Mouse (Mus musculus): Measurements from ENCODE around the gene Tmem26. TPM values are rescaled to one million over a fixed set of nuclear protein-coding genes. Genes with fewer than 3 reads are reported as not detected.

The Tmem26 gene
- polyA plus RNA-seq, 1 experiment, result 2.1 TPM

DNA sequence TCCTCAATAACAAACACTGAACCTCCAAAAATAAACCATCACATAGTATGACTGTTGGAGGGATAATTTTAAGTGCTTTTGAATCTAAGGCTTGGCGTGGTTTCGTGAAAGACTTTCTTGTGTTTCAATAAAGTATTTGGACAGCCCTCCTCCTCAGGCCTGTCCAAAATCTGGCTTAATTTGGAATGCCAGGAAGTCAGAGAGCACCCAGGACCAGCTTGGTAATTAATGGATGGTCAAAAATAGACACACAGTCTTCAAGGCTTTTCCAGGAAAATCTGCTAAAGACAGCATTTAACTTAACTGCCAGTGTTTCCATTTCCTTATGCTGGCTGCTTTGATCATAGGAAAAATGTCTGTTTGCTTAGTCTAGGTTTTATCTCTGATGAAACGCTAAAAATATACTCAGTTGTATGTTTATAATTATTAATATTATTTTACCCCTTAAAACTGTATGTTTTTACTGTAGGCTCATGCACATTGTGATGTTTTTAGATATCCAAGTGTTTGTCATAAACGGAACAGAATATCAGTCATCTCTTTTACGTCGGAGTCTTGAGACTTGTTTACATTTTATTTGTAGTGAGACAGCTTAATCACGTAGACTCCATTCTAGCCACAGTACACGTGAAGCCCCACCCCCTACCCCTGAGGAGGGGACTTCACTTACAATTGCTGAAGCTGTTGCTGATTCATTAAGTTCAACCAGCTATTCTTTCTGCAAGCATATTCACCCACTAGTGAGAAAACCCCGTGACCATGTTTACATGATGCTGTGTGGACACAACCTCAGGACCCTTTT is 57.8 kb downstream of the Tmem26 start:
- TF ChIP-seq CTCF (IDR thresholded peaks at IDR 0.05; ENCODE audit: control insufficient read depth, insufficient read depth, low read length), result no peak
- no peak for TF ChIP-seq POLR2A (IDR thresholded peaks at IDR 0.05; ENCODE audit: borderline replicate concordance, control insufficient read depth, low read depth, low read length)
- 71% methylated on average over 9 of the region's 9 CpGs for WGBS
- no peaks in the 10 kb centered on the region for H3K4me1 ChIP-seq (ENCODE audit: control insufficient read depth, insufficient read depth, low read length)

DNA sequence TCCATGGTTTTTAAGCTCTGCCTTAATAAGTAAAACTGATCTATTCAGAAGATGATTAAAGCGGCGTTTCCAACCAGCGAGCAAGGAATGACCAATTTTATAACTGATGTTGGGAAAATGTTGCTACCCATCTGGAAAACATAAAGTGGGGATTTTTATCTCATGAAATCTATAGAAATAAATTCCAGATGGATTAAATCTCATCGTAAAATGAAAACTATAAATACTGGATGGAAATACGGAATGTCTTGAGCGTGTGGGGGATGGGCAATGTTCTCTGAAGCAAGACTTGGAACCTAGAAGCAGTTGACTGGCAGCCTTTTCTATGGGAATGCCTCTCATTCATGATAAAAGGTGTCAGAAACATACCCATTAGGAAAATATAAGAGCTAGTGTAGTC is 59.3 kb downstream of the Tmem26 start:
- TF ChIP-seq CTCF (IDR thresholded peaks at IDR 0.05; ENCODE audit: control insufficient read depth, insufficient read depth, low read length) (no peak), POLR2A (IDR thresholded peaks at IDR 0.05; ENCODE audit: borderline replicate concordance, control insufficient read depth, low read depth, low read length) (no peak)
- WGBS, result 90% methylated on average over 6 of the region's 6 CpGs
- no peak overlapping the region for H3K4me3 ChIP-seq (replicated peaks; ENCODE audit: control insufficient read depth, low read depth, low read length)
- no peak overlapping the region for H3K27ac ChIP-seq (ENCODE audit: control insufficient read depth, insufficient read depth, low read depth, low read length, poor library complexity)
- H3K4me1 ChIP-seq (ENCODE audit: control insufficient read depth, insufficient read depth, low read length), result no peaks in the 10 kb centered on the region

More for the DNA sequence above, 57.8 kb downstream of the Tmem26 start:
- Histone ChIP-seq H3K4me3 (replicated peaks; ENCODE audit: control insufficient read depth, low read depth, low read length) (no peak overlapping the region), H3K27ac (ENCODE audit: control insufficient read depth, insufficient read depth, low read depth, low read length, poor library complexity) (no peak overlapping the region)

DNA sequence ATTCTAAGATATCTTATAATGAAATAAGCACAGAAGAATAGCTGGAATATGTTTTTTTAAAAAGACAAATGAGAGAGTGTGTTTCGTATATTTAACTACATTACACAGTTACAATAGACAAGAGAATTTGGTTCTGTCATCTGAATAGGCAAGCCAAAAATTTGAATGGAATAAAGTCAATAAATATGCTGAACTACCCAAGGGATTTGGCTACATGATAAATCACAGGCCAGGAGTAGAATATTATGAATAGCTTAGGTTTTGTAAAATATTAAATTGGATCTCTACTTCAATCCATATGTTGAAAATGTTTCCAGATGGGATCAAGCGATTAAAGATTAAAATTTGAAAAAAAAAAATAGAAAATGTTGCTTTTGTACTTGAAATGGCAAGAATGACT is 60.4 kb downstream of the Tmem26 start:
- Histone ChIP-seq H3K4me3 (replicated peaks; ENCODE audit: control insufficient read depth, low read depth, low read length) (no peak overlapping the region), H3K27ac (ENCODE audit: control insufficient read depth, insufficient read depth, low read depth, low read length, poor library complexity) (no peak overlapping the region), H3K4me1 (ENCODE audit: control insufficient read depth, insufficient read depth, low read length) (no peaks in the 10 kb centered on the region)
- no peak for TF ChIP-seq POLR2A (IDR thresholded peaks at IDR 0.05; ENCODE audit: borderline replicate concordance, control insufficient read depth, low read depth, low read length)
- no peak for TF ChIP-seq CTCF (IDR thresholded peaks at IDR 0.05; ENCODE audit: control insufficient read depth, insufficient read depth, low read length)
- 83% methylated on average over 2 of the region's 2 CpGs for WGBS

DNA sequence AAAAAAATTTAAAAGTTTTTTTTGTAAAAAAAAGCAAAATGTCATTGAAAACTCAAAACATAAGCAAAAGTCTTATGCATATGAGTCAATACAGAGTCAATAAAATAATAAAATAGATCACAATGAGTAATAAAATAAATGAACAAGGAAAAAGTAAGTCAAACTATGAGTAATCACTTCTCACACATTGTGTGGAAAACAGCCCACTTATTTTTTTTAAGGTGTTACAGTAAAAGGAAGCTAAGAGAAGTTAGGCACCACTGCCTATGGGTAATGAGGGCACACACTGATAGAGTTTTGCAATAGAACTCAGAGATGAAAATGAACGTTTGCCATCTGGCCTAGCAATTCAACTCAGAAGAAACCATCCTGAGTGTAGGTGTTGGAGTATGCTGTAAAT is 61.0 kb downstream of the Tmem26 start:
- Histone ChIP-seq H3K4me3 (replicated peaks; ENCODE audit: control insufficient read depth, low read depth, low read length) (no peak overlapping the region), H3K27ac (ENCODE audit: control insufficient read depth, insufficient read depth, low read depth, low read length, poor library complexity) (no peak overlapping the region), H3K4me1 (ENCODE audit: control insufficient read depth, insufficient read depth, low read length) (no peaks in the 10 kb centered on the region)
- WGBS, result 59% methylated on average over 1 of the region's 1 CpGs
- no peak for TF ChIP-seq POLR2A (IDR thresholded peaks at IDR 0.05; ENCODE audit: borderline replicate concordance, control insufficient read depth, low read depth, low read length)
- TF ChIP-seq CTCF (IDR thresholded peaks at IDR 0.05; ENCODE audit: control insufficient read depth, insufficient read depth, low read length), result no peak

DNA sequence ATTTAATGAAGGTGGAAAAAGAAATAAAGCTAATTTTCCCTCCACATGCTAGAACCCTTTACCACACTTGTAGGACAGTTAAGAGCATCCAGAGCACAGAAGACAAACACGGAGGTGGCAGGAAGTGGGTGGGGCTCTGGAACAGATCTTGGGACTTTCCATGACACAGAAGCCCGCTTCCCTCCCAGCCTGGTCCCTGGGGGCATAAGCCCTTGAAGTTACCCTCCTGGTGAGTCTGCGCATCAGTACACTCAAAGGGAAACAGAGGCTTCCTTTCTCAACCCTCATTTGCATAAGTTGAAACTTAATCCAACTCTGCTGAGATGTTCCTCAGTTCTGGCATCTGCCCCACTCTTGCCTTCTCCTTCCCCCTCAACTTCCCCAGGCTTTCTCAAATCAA is 72.0 kb downstream of the Tmem26 start:
- WGBS, result 23% methylated on average over 3 of the region's 3 CpGs

DNA sequence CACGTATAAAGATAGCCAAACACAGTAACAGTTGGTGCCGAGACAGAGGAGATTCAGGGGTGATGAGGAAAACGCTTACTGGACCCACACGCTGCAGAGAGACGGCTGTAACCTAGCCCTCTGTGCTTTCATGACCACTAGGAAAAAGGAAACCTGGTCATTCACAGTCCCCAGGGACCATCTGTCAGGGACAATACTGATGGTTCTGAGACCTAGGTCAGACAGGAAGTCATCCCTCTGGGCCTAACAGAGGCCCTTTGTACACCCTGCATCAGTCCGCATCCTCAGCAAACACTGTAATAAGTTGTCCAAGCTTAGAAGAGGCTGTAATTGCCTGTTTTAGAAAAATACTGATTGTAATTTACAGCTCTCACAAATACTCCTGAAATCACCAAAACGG is 76.4 kb downstream of the Tmem26 start:
- WGBS, result 84% methylated on average over 7 of the region's 7 CpGs
- TF ChIP-seq CTCF (IDR thresholded peaks at IDR 0.05; ENCODE audit: control insufficient read depth, insufficient read depth, low read length) (no peak), POLR2A (IDR thresholded peaks at IDR 0.05; ENCODE audit: borderline replicate concordance, control insufficient read depth, low read depth, low read length) (no peak)
- Histone ChIP-seq H3K4me3 (replicated peaks; ENCODE audit: control insufficient read depth, low read depth, low read length) (no peak overlapping the region), H3K27ac (ENCODE audit: control insufficient read depth, insufficient read depth, low read depth, low read length, poor library complexity) (no peak overlapping the region), H3K4me1 (ENCODE audit: control insufficient read depth, insufficient read depth, low read length) (peaks cover 1% of the 10 kb centered on the region)

More for the DNA sequence above, 72.0 kb downstream of the Tmem26 start:
- H3K4me3 ChIP-seq (replicated peaks; ENCODE audit: control insufficient read depth, low read depth, low read length), result no peak overlapping the region
- no peak overlapping the region for H3K27ac ChIP-seq (ENCODE audit: control insufficient read depth, insufficient read depth, low read depth, low read length, poor library complexity)
- no peak for TF ChIP-seq CTCF (IDR thresholded peaks at IDR 0.05; ENCODE audit: control insufficient read depth, insufficient read depth, low read length)
- no peak for TF ChIP-seq POLR2A (IDR thresholded peaks at IDR 0.05; ENCODE audit: borderline replicate concordance, control insufficient read depth, low read depth, low read length)
- H3K4me1 ChIP-seq (ENCODE audit: control insufficient read depth, insufficient read depth, low read length), result peaks cover 1% of the 10 kb centered on the region

DNA sequence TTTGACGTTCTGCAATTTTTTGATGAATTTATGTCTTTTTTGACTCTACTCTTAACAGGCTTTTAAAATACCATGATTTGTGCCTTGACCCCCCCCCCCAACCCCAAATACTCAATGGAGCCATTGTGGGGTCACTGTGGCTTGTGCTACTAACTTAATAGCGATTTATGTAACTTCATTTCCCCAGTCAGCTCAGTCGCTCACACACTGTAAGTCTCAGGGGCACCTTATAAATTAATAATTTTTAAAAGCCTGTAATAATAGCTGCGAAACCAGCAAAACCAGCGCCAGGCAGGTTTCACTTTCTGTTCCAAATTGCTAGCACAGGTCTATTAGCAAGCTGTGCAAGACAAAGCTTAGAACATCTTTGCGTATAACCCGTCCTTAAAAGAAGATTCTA is 76.9 kb downstream of the Tmem26 start:
- H3K4me1 ChIP-seq (ENCODE audit: control insufficient read depth, insufficient read depth, low read length), result no peaks in the 10 kb centered on the region; the same call in 1 of the 2 replicates
- no peak overlapping the region for H3K4me3 ChIP-seq (replicated peaks; ENCODE audit: control insufficient read depth, low read depth, low read length)
- TF ChIP-seq CTCF (IDR thresholded peaks at IDR 0.05; ENCODE audit: control insufficient read depth, insufficient read depth, low read length) (no peak), POLR2A (IDR thresholded peaks at IDR 0.05; ENCODE audit: borderline replicate concordance, control insufficient read depth, low read depth, low read length) (no peak)
- no peak overlapping the region for H3K27ac ChIP-seq (ENCODE audit: control insufficient read depth, insufficient read depth, low read depth, low read length, poor library complexity)
- 84% methylated on average over 7 of the region's 7 CpGs for WGBS

DNA sequence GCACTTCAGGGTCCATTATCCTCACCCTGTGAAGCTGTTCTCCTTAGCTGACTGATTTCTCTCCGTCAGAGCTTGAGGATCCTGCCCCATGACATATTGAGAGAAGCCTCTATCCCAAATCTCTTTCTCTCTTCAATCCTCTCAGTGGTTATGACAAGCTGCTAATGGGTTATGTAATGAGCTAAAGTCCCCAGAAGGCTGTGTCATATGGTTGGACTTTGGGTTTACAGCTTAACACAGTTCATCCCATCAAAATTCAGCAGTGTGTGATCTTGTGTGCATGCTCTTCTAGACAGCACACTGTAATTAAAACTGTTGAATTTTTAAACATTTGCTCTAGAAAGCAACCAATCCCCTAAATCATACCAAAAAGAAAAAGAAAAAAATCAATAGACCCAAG is 82.9 kb downstream of the Tmem26 start:
- Histone ChIP-seq H3K27ac (ENCODE audit: control insufficient read depth, insufficient read depth, low read depth, low read length, poor library complexity) (no peak overlapping the region), H3K4me3 (replicated peaks; ENCODE audit: control insufficient read depth, low read depth, low read length) (no peak overlapping the region), H3K4me1 (ENCODE audit: control insufficient read depth, insufficient read depth, low read length) (no peaks in the 10 kb centered on the region)
- 72% methylated on average over 1 of the region's 1 CpGs for WGBS
- TF ChIP-seq CTCF (IDR thresholded peaks at IDR 0.05; ENCODE audit: control insufficient read depth, insufficient read depth, low read length) (no peak), POLR2A (IDR thresholded peaks at IDR 0.05; ENCODE audit: borderline replicate concordance, control insufficient read depth, low read depth, low read length) (no peak)
